Mouse (Mus musculus): ENCODE data around the gene Agap1.
A peak's percentile ranks its signal among the peaks of the same experiment; 100 is the strongest.

DNA sequence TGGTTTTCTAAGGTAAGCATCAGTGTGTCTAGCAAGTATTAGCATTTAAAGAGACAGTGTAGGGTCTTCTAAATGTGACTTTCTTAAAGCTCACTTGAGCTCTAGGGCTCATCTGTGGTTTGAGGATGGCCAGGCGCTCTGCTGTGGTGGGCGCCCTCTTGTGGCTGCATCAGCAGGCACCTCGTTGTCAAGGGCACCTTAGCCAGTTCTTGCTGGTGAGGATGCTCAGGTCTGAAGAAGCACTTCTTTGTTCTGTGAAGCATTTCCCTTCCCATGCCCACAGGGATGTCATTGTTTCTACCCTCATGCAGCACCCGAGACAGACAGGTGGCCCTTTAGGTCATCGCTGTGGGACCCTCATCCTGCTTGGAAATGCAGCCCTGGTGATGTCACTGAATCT lies 152.0 kb downstream of the Agap1 start:
- TF ChIP-seq CTCF (IDR thresholded peaks at IDR 0.05; ENCODE audit: insufficient read depth, low read depth, low read length) (peak; percentile 74), POLR2A (IDR thresholded peaks at IDR 0.05; ENCODE audit: insufficient read depth, low read depth, low read length) (no peak)
